Mouse (Mus musculus): Measurements from ENCODE around the gene Tmem44. TPM values are rescaled to one million over a fixed set of nuclear protein-coding genes. Genes with fewer than 3 reads are reported as not detected.
A peak's percentile ranks its signal among the peaks of the same experiment; 100 is the strongest.

The Tmem44 gene
- polyA plus RNA-seq, 1 experiment from 2014 or later: 24.3 TPM

GRCm38 (mm10) chr16:30548291-30548690 lies 2.4 kb downstream of the Tmem44 start:
- H3K4me2 ChIP-seq (ENCODE audit: low read depth, low read length): no peak overlapping the region
- 89% methylated on average over 5 of the region's 5 CpGs for WGBS
- H3K27ac ChIP-seq (replicated peaks; ENCODE audit: low read depth, low read length): no peak overlapping the region
- H3K4me1 ChIP-seq (ENCODE audit: control insufficient read depth, insufficient read depth, low read length): no peaks in the 10 kb centered on the region
- DNase-seq (ENCODE audit: low spot score) (no peak), ATAC-seq (replicated peaks; ENCODE audit: insufficient number of reproducible peaks, low FRiP score, low TSS enrichment, low read depth) (no peak)
- H3K27me3 ChIP-seq (ENCODE audit: control insufficient read depth, insufficient read depth, low read length): no peaks in the 10 kb centered on the region
- no peak overlapping the region for H3K9ac ChIP-seq (replicated peaks; ENCODE audit: low read length)
- H3K9me3 ChIP-seq (replicated peaks; ENCODE audit: control insufficient read depth, low read length): no peaks in the 10 kb centered on the region
- H3K36me3 ChIP-seq (replicated peaks; ENCODE audit: control insufficient read depth, insufficient read depth, low read depth, low read length): peaks cover 4% of the 10 kb centered on the region; the same call in 1 of the 2 replicates
- no peak overlapping the region for H3K4me3 ChIP-seq (ENCODE audit: low read depth, low read length)

GRCm38 (mm10) chr16:30544693-30545092 lies 5.9 kb downstream of the Tmem44 start:
- ATAC-seq (replicated peaks; ENCODE audit: insufficient number of reproducible peaks, low FRiP score, low TSS enrichment, low read depth) (no peak), DNase-seq (ENCODE audit: low spot score) (no peak)
- no peaks in the 10 kb centered on the region for H3K4me1 ChIP-seq (ENCODE audit: control insufficient read depth, insufficient read depth, low read length)
- 91% methylated on average over 4 of the region's 4 CpGs for WGBS
- H3K4me2 ChIP-seq (ENCODE audit: low read depth, low read length): no peak overlapping the region
- no peaks in the 10 kb centered on the region for H3K9me3 ChIP-seq (replicated peaks; ENCODE audit: control insufficient read depth, low read length)
- no peaks in the 10 kb centered on the region for H3K27me3 ChIP-seq (ENCODE audit: control insufficient read depth, insufficient read depth, low read length)
- no peak overlapping the region for H3K9ac ChIP-seq (replicated peaks; ENCODE audit: low read length)
- no peak overlapping the region for H3K27ac ChIP-seq (replicated peaks; ENCODE audit: low read depth, low read length)
- H3K36me3 ChIP-seq (replicated peaks; ENCODE audit: control insufficient read depth, insufficient read depth, low read depth, low read length): peaks cover 4% of the 10 kb centered on the region; the same call in 1 of the 2 replicates
- H3K4me3 ChIP-seq (ENCODE audit: low read depth, low read length): no peak overlapping the region

GRCm38 (mm10) chr16:30543386-30543785 lies 7.3 kb downstream of the Tmem44 start:
- WGBS: 87% methylated on average over 9 of the region's 9 CpGs
- DNase-seq (ENCODE audit: low spot score): no peak

GRCm38 (mm10) chr16:30542826-30543225 lies 7.8 kb downstream of the Tmem44 start:
- peaks cover 4% of the 10 kb centered on the region; the same call in 1 of the 2 replicates for H3K36me3 ChIP-seq (replicated peaks; ENCODE audit: control insufficient read depth, insufficient read depth, low read depth, low read length)
- no peaks in the 10 kb centered on the region for H3K4me1 ChIP-seq (ENCODE audit: control insufficient read depth, insufficient read depth, low read length)
- H3K4me2 ChIP-seq (ENCODE audit: low read depth, low read length): no peak overlapping the region
- H3K27me3 ChIP-seq (ENCODE audit: control insufficient read depth, insufficient read depth, low read length): no peaks in the 10 kb centered on the region
- no peak overlapping the region for H3K27ac ChIP-seq (replicated peaks; ENCODE audit: low read depth, low read length)
- DNase-seq (ENCODE audit: low spot score) (no peak), ATAC-seq (replicated peaks; ENCODE audit: insufficient number of reproducible peaks, low FRiP score, low TSS enrichment, low read depth) (no peak)
- WGBS: 73% methylated on average over 6 of the region's 6 CpGs
- no peak overlapping the region for H3K4me3 ChIP-seq (ENCODE audit: low read depth, low read length)
- no peak overlapping the region for H3K9ac ChIP-seq (replicated peaks; ENCODE audit: low read length)
- H3K9me3 ChIP-seq (replicated peaks; ENCODE audit: control insufficient read depth, low read length): no peaks in the 10 kb centered on the region

More at GRCm38 (mm10) chr16:30543386-30543785, 7.3 kb downstream of the Tmem44 start:
- no peak for ATAC-seq (replicated peaks; ENCODE audit: insufficient number of reproducible peaks, low FRiP score, low TSS enrichment, low read depth)
- Histone ChIP-seq H3K9ac (replicated peaks; ENCODE audit: low read length) (no peak overlapping the region), H3K9me3 (replicated peaks; ENCODE audit: control insufficient read depth, low read length) (no peaks in the 10 kb centered on the region), H3K27ac (replicated peaks; ENCODE audit: low read depth, low read length) (no peak overlapping the region), H3K36me3 (replicated peaks; ENCODE audit: control insufficient read depth, insufficient read depth, low read depth, low read length) (peaks cover 4% of the 10 kb centered on the region; the same call in 1 of the 2 replicates), H3K4me1 (ENCODE audit: control insufficient read depth, insufficient read depth, low read length) (no peaks in the 10 kb centered on the region), H3K4me3 (ENCODE audit: low read depth, low read length) (no peak overlapping the region), H3K4me2 (ENCODE audit: low read depth, low read length) (no peak overlapping the region), H3K27me3 (ENCODE audit: control insufficient read depth, insufficient read depth, low read length) (no peaks in the 10 kb centered on the region)

DNA sequence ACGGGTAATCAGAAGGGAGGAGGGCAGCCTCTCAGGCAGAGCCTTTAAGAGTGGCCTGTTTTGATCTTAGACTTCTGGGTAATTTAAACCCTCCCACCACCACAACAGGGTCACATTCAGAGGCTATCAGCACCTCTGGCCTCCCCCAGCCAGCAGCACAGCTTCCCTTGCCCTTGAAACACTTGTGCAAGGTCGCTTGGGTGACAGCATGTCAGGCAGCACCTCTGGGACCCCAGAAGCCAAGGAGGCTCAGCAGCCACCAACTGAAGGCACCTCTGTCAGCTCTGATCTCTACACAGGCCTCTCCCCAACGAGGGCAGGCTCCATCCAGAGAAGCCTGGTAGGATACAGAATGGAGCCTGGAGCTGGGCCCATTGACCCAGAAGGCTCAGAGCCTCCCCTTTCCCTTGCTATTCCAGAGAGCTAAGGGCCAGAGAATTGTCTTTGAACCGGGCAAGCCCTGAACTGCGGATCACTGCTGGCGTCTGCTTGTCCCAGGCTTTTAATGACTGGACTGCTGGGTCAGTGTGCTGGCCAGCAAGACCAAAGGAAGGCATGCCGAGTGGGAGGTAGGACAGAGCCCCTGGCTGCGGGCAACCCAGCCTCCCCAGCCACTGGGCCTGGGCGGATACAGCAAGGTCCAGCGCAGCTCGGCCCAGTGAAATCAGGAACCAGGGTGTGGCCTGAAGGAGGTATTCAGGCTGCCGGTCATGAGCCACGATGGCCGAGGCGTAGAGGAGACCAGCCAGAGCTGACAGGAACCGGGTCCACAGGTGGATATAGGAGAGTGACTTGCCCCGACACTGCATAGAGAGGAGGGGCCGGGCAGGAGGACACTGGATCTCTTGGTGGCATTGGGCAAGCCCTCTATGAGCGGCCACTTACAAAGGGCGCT lies 10.3 kb downstream of the Tmem44 start:
- Histone ChIP-seq H3K27me3 (ENCODE audit: control insufficient read depth, insufficient read depth, low read length) (no peaks in the 10 kb centered on the region), H3K27ac (replicated peaks; ENCODE audit: low read depth, low read length) (no peak overlapping the region), H3K9me3 (replicated peaks; ENCODE audit: control insufficient read depth, low read length) (no peaks in the 10 kb centered on the region), H3K4me3 (ENCODE audit: low read depth, low read length) (no peak overlapping the region), H3K9ac (replicated peaks; ENCODE audit: low read length) (peak overlapping the region; percentile 6; the same call in 1 of the 2 replicates), H3K36me3 (replicated peaks; ENCODE audit: control insufficient read depth, insufficient read depth, low read depth, low read length) (no peaks in the 10 kb centered on the region), H3K4me1 (ENCODE audit: control insufficient read depth, insufficient read depth, low read length) (no peaks in the 10 kb centered on the region), H3K4me2 (ENCODE audit: low read depth, low read length) (peak overlapping the region; percentile 13; the same call in 1 of the 2 replicates)
- peak; percentile 53; the same call in 1 of the 2 replicates for ATAC-seq (replicated peaks; ENCODE audit: insufficient number of reproducible peaks, low FRiP score, low TSS enrichment, low read depth)
- DNase-seq (ENCODE audit: low spot score): no peak
- WGBS: 69% methylated on average over 20 of the region's 20 CpGs

GRCm38 (mm10) chr16:30539433-30539832 lies 11.2 kb downstream of the Tmem44 start:
- Histone ChIP-seq H3K27ac (replicated peaks; ENCODE audit: low read depth, low read length) (no peak overlapping the region), H3K4me2 (ENCODE audit: low read depth, low read length) (no peak overlapping the region), H3K36me3 (replicated peaks; ENCODE audit: control insufficient read depth, insufficient read depth, low read depth, low read length) (no peaks in the 10 kb centered on the region), H3K9me3 (replicated peaks; ENCODE audit: control insufficient read depth, low read length) (no peaks in the 10 kb centered on the region), H3K27me3 (ENCODE audit: control insufficient read depth, insufficient read depth, low read length) (no peaks in the 10 kb centered on the region), H3K4me3 (ENCODE audit: low read depth, low read length) (no peak overlapping the region), H3K4me1 (ENCODE audit: control insufficient read depth, insufficient read depth, low read length) (no peaks in the 10 kb centered on the region), H3K9ac (replicated peaks; ENCODE audit: low read length) (no peak overlapping the region)
- WGBS: 25% methylated on average over 10 of the region's 10 CpGs
- peak; percentile 69 for DNase-seq (ENCODE audit: low spot score)
- ATAC-seq (replicated peaks; ENCODE audit: insufficient number of reproducible peaks, low FRiP score, low TSS enrichment, low read depth): no peak

DNA sequence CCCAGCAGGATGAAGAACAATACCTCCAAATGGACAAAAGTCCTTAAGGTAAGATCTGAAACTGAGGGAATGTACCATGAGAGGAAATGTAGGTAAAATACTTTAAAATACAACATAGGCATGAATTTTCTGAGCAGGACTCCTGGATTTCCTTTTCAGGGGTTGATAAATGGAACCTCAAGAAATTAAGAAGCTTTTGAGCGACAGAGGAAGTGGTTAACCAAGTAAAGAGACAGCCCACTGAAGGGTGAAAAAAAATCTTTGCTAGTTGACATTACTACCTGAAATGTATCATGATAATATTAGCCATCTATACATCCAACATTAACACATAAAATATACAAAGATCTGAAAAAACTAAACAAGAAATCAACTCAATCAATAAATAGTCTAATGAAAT lies 15.6 kb downstream of the Tmem44 start:
- Histone ChIP-seq H3K9ac (replicated peaks; ENCODE audit: low read length) (no peak overlapping the region), H3K4me2 (ENCODE audit: low read depth, low read length) (no peak overlapping the region), H3K27ac (replicated peaks; ENCODE audit: low read depth, low read length) (no peak overlapping the region), H3K27me3 (ENCODE audit: control insufficient read depth, insufficient read depth, low read length) (no peaks in the 10 kb centered on the region), H3K4me1 (ENCODE audit: control insufficient read depth, insufficient read depth, low read length) (no peaks in the 10 kb centered on the region), H3K36me3 (replicated peaks; ENCODE audit: control insufficient read depth, insufficient read depth, low read depth, low read length) (no peaks in the 10 kb centered on the region), H3K9me3 (replicated peaks; ENCODE audit: control insufficient read depth, low read length) (no peaks in the 10 kb centered on the region), H3K4me3 (ENCODE audit: low read depth, low read length) (no peak overlapping the region)
- WGBS: 94% methylated on average over 1 of the region's 1 CpGs
- ATAC-seq (replicated peaks; ENCODE audit: insufficient number of reproducible peaks, low FRiP score, low TSS enrichment, low read depth): no peak
- no peak for DNase-seq (ENCODE audit: low spot score)

DNA sequence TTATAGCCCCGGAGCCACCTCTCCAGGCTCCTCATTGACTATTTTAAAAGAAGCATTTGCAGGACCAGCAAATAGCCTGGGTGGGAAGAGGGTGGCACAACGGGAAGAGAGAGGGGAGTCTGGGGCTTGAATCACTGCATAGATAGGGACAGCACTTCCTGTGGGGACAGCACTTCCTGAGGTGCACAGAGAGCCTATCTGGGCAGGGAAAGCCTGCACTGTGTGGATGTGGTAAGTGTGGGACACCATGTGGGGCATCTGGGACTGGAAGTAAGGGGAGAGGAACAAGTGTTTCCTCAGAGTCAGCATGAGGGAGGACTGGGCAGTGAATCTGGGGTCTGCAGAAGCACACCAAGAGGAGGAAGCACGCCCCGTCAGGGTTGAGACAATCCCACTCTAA lies 17.1 kb downstream of the Tmem44 start:
- Histone ChIP-seq H3K27me3 (ENCODE audit: control insufficient read depth, insufficient read depth, low read length) (no peaks in the 10 kb centered on the region), H3K36me3 (replicated peaks; ENCODE audit: control insufficient read depth, insufficient read depth, low read depth, low read length) (no peaks in the 10 kb centered on the region), H3K27ac (replicated peaks; ENCODE audit: low read depth, low read length) (no peak overlapping the region), H3K4me2 (ENCODE audit: low read depth, low read length) (no peak overlapping the region), H3K9ac (replicated peaks; ENCODE audit: low read length) (no peak overlapping the region), H3K9me3 (replicated peaks; ENCODE audit: control insufficient read depth, low read length) (no peaks in the 10 kb centered on the region), H3K4me3 (ENCODE audit: low read depth, low read length) (no peak overlapping the region), H3K4me1 (ENCODE audit: control insufficient read depth, insufficient read depth, low read length) (no peaks in the 10 kb centered on the region)
- no peak for ATAC-seq (replicated peaks; ENCODE audit: insufficient number of reproducible peaks, low FRiP score, low TSS enrichment, low read depth)
- 54% methylated on average over 4 of the region's 4 CpGs for WGBS
- DNase-seq (ENCODE audit: low spot score): no peak
